Mouse (Mus musculus) right cerebral cortex, postnatal 14 days (tissue): ENCODE measurements around the gene Tmod3.
"Not testable (repeated sequence)": the region's sequence is repeated elsewhere in the genome, so short reads cannot be mapped to it uniquely, and the experiment has no call there.

Experiments
- DNase-seq: peaks from one replicate; pipeline ENCODE4 v3.0.0; 2022

Gene Tmod3

DNA sequence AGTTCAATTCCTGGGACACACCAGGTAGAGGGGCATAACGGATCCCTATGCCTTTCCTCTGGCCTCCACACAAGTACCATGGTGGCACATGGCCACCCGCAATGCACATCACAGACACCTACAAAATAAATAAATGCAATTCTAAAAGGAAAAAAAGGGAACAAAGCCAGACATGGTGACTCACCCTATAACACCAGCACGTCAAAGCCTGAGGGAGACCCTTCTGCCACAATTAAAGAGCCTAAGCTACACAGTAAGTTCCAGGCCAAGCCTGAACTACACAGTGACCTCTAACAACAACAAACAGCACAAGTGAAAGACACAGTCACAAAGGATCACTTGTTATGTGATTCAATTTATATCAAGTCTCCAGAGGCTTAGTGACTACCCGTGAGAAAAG, 5.7 kb downstream of the Tmod3 start:
- DNase-seq, result no peak

DNA sequence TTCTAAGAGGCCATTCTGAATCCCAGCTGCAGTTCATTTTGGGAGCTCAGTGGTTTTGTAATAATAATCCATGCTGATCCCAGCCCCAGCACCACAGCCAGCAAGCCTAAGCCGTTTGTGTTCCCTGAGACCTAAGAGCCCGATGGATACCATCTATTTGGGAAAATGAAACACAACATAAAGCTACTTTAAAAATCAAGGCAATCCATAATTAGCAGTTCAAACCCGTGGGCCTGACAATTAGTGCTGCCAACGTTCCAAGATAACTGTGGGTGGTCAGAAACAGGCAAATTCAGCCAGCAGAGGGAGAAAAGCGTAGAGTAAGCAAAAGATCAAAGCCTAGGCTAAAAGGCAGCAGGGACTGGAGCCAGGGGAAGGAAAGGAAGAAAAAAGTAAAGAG, 8.1 kb downstream of the Tmod3 start:
- no peak for DNase-seq

DNA sequence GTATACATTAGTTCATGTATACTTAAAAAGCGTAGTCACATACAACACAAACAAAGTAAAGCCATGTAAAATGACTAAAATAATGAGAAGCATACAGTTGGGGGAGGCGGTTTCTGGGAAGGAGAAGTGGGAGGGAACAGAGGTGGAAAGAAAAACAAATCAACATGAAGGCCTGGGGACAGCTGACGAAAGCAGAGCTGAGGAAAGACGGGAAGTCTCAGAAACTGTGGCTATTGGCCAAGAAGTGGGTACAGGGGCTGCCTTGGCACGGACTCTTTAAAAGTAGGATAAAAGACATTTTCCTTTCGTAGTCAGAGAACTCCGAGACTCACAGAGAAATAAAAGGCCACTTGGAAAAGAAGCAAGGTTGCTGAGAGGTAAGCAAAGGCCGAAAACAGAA, 10.4 kb downstream of the Tmod3 start:
- DNase-seq, result no peak

DNA sequence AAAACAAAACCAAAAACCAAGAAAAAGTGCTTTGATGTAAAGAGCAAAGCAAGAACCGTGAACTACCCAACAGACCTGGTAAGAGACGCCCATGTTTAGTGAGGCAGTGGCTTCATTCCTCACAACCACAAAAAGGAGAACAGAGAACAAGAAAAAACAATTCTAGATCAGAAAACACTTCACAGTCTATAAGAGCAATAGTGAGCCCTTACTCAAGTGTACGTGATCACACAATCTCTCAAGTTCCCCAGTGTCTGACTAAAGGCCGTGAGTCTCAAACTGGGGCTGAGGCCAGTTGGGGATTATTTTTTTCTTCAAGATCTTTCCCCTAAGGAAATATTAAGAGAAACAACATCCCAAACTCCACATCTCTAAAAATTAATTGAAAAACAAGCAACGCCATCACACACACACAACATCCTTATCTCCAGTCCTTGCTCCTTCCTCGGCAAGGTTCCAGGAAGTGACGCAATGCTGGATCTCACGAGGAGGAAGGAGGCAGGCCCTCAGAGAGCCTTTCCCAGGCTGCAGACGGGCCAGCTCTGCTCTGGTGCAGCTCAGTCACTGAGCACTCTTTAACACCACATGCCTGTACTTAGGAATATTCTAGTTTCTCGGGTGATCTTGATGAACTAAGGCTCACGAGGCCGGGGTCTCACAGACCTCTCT, 12.4 kb downstream of the Tmod3 start:
- peak; percentile 44 for DNase-seq

DNA sequence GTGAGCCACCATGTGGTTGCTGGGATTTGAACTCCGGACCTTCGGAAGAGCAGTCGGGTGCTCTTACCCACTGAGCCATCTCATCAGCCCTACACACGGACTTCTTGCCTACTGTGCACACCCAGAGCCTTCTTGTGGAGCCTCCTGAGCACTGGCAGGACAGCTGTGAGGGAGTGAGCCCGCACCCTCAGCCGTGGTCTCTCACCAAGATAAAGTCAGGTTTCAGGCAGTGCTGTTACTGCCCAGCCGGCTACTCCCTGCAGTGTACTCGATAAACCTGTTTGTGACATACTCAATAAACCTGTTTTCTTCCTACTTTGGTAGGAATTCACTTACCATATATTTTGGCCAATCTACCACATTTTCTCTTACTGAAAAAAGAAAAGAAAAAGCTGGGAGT, 13.9 kb downstream of the Tmod3 start:
- DNase-seq, result no peak

DNA sequence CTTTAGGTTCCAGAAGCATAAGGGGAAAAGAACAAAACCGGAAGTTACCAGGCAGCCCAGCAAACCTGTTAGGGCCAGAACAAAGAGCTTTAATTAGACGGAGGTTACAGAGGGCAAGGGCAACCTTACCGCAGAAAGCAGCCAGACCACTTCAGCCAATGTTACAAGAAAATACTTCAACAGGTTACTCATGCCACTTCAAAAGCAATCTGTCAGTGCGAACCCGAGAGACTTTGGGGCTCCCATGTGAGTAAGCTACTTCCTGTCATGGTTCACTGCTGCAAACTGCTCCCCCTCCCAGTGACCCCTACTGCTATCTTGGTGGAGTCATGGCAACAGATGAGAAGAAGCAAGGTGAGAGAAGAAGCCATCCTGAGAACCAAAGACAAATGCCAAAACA, 18.0 kb downstream of the Tmod3 start:
- no peak for DNase-seq

DNA sequence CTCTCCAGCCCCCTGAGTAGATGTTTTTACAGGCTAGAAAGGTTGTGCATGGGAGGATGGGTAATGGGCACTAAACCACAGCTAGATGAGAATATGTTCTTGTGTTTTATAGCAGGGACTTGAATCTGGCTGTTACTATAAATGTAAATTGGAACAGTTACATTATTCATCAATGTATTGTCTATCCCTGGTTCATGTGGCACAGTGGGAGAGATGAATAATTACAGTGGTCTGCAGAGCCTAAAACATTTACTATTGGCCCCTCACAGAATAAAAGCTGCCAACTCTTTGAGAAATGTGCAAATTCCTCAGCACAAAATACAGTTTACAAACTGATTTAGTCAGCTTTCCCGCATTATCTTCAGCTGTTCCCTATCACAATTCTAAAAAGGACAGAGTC, 23.0 kb downstream of the Tmod3 start:
- no peak for DNase-seq

DNA sequence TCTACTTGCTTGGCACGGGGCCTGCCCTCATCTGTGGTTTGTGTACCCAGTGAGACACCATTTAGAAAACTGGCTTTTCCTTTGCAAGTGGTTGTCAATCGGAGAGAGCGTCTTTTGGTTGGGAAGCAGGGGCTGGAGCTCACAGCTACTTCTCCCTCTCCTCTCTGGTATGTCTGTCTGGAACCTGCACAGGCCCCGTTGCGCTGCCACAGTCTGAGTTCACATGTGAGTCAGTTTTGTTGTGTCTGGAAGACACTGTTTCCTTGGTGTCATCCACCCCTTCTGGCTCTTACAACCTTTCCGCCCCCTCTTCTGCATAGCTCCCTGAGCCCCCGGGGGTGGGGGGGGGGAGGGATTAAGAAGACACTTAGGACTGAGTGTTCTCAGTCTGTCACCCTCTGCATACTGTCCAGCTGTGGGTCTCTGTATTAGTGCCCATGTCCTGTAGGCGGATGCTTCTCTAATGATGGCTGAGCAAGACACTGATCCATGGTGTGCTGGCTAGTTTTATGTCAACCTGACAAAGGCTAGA, 25.0 kb downstream of the Tmod3 start:
- no peak for DNase-seq

DNA sequence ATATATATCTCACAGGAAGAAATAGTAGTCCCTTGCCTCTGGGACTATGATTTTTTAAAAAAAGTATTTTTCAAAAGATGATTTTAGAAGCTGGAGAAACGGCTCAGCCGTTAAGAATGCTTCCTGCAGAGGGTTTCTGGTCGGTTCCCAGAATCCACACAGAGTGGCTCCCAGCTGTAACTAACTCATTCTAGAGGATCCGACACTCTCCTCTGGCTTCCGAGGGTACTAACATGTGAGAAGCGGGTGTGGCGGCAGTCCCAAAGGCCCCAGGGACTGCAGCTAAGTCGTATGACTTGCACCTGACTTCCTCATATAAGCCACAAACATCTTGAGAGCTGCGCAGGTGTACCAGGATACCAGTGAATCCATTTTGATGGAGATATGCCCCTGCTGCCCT, 26.5 kb downstream of the Tmod3 start:
- not testable (repeated sequence) for DNase-seq

DNA sequence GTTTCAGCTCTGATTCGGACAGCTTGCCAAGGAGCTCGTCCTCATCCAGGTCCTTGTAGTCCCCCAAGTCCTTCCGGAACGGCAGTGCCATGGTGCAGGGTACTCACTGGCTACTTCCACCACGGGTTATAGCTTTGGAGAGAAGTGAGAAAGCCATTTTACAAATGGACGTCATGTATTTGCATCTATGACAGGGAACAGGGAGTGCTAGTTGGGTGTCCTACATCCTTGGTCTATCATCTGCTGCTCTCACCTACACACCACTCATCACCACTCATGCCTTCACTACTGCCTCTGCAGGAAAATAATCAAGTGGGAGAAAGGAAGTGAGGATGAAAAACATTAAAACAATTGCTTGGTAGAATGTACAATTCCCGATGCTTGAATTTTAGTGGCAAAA, 27.0 kb downstream of the Tmod3 start:
- no peak for DNase-seq

DNA sequence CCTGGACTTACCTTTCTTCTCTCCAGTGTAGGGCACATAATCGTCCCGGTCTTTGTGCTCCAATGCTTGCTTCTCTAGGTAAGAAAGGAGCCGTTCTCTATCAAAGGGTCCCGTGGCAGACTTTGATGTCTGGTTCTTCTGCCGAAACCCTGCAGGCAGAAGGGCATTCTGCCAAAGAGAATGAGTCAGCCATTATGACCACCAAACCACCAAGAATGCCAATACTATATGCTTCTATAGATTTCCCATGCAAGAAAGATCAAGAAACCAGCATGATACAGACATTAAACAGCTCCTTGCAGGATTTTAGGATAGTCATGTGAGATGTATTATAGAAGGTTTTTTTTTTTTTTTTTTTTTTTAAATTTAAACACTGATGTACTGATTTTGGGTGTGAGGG, 30.1 kb downstream of the Tmod3 start:
- DNase-seq, result no peak

DNA sequence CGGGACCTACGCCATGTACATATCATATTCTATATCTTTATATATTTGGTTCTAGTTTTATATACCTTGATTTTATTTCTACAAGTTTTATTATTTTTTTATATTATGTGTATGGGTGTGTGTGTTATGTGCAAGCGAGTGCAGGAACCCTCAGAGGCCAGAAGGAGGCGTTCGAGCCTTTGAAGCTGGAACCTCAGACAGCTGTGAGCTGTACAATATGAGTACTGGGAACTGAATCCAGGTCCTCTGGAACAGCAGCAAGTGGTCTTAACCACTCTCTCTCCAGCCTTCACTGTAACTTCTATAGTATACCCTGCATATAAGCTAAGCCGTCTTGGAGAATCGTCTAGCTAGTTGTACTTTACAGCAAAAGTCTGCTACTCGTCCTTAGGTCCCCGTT, 31.4 kb downstream of the Tmod3 start:
- DNase-seq, result no peak

DNA sequence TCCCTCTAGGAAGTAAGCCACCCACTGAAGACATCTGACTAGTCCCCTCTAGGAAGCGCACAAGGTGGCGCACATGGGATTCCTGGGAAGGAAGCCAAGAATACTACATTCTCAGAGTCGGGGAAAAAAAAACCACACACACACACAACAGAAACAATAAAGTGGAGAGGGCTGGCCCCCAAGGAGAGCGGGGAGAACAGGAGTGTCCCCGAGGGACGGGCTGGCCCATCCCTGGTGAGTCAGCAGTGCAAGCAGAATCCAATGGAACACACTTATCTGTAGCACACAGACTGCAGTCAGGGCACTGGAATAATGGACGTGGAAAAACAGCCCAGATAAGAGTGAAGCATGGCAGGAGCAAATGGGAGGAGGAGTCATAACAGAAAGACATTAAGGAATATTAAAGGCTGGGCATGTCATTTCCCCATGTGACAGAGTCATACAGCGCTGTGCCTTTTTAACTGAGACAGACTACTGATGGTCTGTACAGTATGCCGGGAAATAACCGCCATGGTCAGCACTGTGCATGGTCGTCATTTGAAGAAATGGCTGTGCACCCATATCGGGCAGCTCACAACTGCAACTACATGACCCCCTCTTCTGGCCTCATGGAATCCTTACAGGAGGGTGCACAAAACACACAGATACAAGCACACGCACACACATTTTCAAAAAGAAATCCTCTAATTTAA, 31.9 kb downstream of the Tmod3 start:
- DNase-seq, result no peak

DNA sequence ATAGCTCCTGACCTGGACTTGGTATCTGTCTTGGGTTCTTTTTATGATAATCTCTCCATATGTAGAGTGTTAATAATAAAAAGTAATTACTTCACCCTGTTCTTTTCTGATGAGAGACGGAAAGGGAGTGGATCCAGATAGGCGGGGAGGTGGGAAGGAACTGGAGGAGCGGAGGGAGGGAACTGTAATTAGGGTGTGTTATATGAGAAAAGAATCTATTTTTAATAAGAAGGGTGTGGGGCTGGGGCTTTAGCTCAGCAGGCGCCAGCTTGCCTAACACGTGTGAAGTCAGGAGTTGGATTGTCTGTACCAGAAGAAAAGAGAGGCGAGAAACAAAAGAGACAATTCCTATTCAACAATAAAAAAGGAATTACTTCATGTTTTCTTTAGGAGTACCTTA, 35.8 kb downstream of the Tmod3 start:
- DNase-seq, result no peak

DNA sequence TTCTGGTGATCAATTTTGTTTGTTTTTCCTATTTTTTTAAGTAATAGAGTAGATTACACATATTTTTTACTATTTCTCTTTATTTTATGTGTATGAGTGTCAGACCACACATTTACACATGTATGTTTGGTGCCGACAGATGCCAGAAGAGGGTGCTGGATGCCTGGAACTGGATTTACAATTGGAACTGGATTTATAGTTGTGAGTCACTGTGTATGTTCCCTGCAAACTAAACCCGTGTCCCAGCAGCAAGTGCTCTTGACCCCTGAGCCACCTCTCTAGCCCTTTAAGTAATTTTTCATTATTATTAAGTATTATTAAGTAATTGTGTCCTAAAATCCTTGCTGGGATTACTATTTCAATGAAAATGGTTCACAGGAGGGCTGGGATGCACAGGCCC, 37.2 kb downstream of the Tmod3 start:
- no peak for DNase-seq

DNA sequence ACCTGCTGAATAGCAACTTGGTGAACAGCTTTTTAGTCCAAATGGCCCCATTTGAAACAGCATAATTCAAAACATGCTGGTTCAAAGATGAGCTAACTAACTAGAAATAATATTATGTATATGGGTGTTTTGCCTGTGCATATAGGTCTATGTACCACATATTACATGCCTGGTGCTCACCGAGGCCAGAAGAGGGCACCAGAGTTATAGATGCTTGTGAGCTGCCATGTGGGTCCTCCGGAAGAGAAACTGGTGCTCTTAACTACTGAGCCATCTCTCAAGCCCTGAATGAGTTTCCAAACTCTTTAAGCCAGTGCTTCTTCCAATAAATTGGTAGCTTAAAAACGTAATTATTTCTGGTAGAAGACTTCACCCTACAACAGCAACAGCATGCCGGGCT, 37.7 kb downstream of the Tmod3 start:
- peak; percentile 35 for DNase-seq

DNA sequence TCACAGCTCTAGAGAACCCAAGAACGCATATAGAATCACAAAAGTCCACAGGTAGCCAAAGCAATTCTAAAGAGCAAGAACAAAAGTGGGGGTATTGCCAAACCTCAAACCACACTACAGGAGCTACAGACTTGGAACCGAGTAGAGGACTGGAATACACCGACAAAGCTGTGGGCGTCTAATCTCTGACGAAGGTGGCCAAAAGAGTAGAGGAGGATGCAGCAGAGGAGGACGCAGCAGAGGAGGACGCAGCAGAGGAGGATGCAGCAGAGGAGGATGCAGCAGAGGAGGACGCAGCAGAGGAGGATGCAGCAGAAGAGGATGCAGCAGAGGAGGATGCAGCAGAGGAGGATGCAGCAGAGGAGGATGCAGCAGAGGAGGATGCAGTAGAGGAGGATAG, 38.5 kb downstream of the Tmod3 start:
- DNase-seq, result no peak

DNA sequence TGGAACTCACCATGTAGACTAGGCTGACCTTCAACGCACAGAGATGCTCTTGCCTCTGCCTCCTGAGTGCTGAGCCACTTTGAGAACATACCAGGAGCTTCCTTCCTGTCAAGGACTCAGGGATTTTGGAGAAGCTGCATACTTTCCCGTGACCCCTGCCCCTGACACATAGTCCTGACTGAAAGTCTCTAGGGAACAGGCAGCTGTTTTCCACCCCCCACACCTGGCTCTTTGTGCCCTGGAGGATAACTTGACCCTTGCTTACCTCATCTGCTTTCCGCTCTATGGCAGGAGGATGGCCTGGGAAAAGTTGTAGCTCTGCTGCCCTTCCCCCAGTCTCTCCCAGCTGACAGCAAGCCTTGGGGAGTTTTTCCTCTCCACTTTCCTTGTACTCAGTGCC, 41.7 kb downstream of the Tmod3 start:
- no peak for DNase-seq

DNA sequence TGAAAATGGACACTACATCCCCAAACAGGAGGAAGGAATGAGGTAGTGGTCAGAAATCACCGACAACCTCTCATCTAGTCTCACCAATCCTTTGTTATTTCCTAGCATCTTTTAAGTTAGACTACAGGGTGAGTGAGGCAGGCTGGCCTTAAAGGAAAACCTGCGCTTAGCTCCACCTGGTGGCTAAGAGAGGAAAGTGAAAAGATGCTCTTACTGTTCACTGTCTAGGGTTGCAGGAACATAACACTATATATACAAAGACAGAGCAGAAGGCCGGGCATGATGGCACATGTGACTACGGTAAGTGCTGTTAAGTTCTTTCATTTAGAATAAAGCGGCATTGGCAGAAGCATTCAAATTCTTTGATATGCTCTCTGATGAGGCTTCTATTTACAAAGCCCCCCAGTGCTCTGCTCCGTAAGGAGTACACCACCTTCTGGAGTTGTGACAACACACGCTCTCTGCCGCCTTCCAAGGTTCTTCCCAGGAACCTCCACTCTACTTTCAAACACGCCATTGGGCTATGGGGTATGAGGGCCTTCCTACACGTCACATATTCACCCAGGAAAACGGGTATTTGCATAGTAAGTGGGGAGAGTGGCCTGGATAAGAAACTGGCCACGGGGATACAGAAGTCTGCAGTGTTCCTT, 43.9 kb downstream of the Tmod3 start:
- DNase-seq, result peak; percentile 40

DNA sequence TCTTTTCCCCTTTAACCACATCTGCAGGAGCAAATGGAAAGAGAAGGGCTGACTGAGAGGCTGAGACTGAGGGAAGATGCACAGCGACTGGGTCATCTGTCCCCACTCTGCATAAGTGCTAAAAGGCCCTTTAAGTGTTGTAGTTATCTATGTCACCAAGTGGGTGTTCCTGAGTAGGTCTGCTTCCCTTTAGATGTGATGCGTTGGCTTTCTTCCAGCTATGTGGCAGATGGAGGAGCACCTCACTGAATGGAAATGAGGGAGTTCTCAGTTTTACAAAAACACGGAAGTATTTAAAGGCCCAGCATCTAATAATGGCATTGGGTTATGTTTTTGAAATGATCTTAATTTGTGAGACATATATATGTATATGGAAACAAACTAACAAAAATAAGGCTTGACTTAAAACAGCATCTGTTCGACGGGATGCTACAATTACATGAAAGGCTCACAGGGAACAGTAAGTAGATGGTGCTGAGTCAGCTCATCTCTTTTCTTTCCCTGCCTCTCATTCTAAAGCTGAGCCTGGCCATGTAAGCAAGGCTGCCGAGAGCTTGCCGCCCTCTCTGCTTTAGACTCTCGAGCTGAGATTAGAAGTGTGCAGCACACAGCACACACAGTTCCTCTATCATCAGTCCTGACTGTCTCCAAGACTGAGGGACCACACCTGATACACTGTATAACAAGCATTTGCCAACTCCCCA, 48.1 kb downstream of the Tmod3 start:
- DNase-seq, result no peak

DNA sequence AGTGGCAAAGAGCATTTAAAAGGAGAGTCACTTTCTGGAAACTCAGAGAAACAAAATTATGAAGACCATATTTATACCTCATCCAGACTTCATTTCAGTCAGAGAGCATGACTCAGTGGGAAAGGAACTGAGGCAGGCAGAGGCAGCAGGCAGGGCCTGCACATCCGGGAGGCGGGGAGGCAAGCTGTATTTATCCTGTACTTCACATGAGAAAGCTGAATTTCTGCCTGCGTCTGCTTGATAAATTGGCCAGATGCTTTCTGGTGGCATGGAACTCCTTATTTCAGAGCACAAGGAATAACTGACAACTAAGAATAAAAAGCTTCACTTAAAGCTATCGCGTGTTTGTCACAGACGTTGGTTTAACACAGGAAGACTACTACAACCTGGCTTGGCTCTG, 55.1 kb downstream of the Tmod3 start:
- DNase-seq, result no peak

DNA sequence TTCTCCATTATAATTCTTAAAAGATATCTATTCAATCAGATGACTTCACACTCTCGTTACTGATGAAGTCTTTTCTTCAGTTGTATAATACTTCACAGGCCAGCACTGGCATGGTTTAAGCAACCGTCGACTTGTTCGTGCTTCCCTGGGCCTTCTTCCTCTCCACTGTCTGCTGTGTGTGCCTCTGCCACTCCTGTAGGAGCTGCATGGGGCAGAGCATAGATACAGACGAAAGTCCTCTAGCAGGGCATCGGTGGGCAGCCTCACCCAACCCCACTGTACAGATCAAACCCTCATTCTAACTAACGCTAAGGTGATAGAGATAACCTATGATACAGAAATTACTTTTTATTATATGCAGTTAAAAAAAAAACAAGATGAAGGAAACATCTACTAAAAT, 60.9 kb downstream of the Tmod3 start:
- DNase-seq, result no peak

DNA sequence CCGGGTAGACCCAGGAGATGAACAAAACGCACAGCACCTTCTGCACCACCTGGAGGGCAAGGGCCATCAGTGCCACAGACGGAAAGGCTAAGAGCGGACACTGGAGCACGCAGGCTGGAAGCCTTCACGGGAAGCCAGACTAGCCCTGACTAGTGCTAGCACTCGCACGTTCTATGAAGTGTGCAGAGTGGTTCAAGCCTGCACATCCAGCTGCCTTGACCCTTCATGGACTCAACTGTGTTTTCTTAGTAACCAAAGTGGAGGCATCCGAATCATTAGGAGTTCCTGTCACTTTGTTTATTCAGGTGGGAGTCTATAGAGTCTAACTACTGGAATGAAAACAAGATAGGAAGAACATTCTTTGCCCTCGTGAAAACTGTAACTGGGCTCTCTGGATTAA, 63.5 kb downstream of the Tmod3 start:
- DNase-seq, result no peak
